Mouse (Mus musculus) olfactory bulb, adult 2 months (tissue): Measurements from ENCODE around the gene Uhmk1.

ENCODE experiments used
- CTCF ChIP-seq: fragments of 200-500 bp; IDR thresholded peaks from 2 replicates; pipeline ENCODE4 v1.5.1; 2012; ENCODE audit warnings: low read depth, mild to moderate bottlenecking, low read length, moderate library complexity; ENCODE audit not compliant: insufficient read depth
- POLR2A ChIP-seq: fragments of 200-500 bp; IDR thresholded peaks from 2 replicates; pipeline ENCODE4 v1.6.1; 2012; ENCODE audit warnings: mild to moderate bottlenecking, low read depth, low read length, moderate library complexity; ENCODE audit not compliant: insufficient read depth

- TF ChIP-seq POLR2A (no peak), CTCF (no peak)
These were observed 32.5 kb downstream of the Uhmk1 start for GRCm38 (mm10) chr1:170182706-170183105.
